Mouse (Mus musculus) E14TG2a.4 (cell line): ENCODE data around the gene Gif.

Experiments used
- CTCF ChIP-seq: conservative IDR thresholded peaks from 2 replicates; pipeline ENCODE4 v1.5.1; 2014; ENCODE audit warnings: low read length
- NANOG ChIP-seq: IDR thresholded peaks from 2 replicates; pipeline ENCODE4 v1.6.1; 2014; ENCODE audit warnings: borderline replicate concordance, low read length, mixed read lengths

DNA sequence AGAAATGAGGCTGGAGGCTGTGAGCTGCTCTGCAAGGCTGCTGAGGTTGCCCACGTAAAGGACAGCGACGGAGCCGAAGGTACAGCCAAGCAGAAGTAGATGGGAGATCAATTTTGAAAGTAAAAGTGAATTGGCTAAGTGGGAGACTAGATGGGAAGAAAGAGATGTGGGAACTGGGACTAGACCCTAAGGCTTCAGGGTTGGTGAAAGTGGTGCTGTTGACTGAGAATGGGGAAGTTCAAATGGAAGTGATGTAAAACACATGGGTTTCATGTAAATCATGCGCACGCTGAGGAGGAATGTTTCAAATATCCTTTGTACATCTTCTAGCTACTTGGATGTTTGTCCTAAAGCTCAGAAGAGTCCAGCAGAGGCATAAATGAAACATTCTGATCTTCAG, 49.0 kb upstream of the Gif start:
- TF ChIP-seq CTCF: no peak
- TF ChIP-seq NANOG: no peak
